Mouse (Mus musculus): ENCODE measurements around the gene Lrrc57. TPM values are rescaled to one million over a fixed set of nuclear protein-coding genes. Genes with fewer than 3 reads are reported as not detected.
"Not testable (repeated sequence)": the region's sequence is repeated elsewhere in the genome, so short reads cannot be mapped to it uniquely, and the experiment has no call there.

Gene Lrrc57
- polyA plus RNA-seq, 1 experiment: 8.0 TPM

GRCm38 (mm10) chr2:120571081-120571480 is 38.2 kb downstream of the Lrrc57 start:
- H3K4me3 ChIP-seq (ENCODE audit: insufficient read depth, poor library complexity, severe bottlenecking): no peak overlapping the region
- TF ChIP-seq FOSL1 (IDR thresholded peaks at IDR 0.05; ENCODE audit: insufficient read depth, low read length, poor library complexity, severe bottlenecking) (no peak), USF1 (IDR thresholded peaks at IDR 0.05; ENCODE audit: low read depth) (no peak), MYOD1 (IDR thresholded peaks at IDR 0.05; ENCODE audit: control insufficient read depth, insufficient read length, low read depth) (no peak), MYOG (IDR thresholded peaks at IDR 0.05; ENCODE audit: control insufficient read depth, extremely low read depth, insufficient read length) (no peak), CTCF (IDR thresholded peaks at IDR 0.05; ENCODE audit: control insufficient read depth, insufficient read depth, insufficient read length) (no peak), MAX (IDR thresholded peaks at IDR 0.05) (no peak), CEBPB (IDR thresholded peaks at IDR 0.05; ENCODE audit: low read depth) (no peak)

GRCm38 (mm10) chr2:120567798-120568320 is 41.5 kb downstream of the Lrrc57 start:
- Histone ChIP-seq H3K79me3 (ENCODE audit: low read depth) (peaks cover 42% of the 10 kb centered on the region), H3ac (ENCODE audit: control insufficient read depth, insufficient read length, low read depth) (peak overlapping the region; percentile 53)
- TF ChIP-seq MYOG (IDR thresholded peaks at IDR 0.05; ENCODE audit: control insufficient read depth, extremely low read depth, insufficient read length) (no peak), MYOD1 (IDR thresholded peaks at IDR 0.05; ENCODE audit: control insufficient read depth, insufficient read length, low read depth) (no peak), MAX (IDR thresholded peaks at IDR 0.05) (no peak), CEBPB (IDR thresholded peaks at IDR 0.05; ENCODE audit: low read depth) (no peak), CTCF (IDR thresholded peaks at IDR 0.05; ENCODE audit: control insufficient read depth, insufficient read depth, insufficient read length) (no peak), USF1 (IDR thresholded peaks at IDR 0.05; ENCODE audit: low read depth) (no peak), FOSL1 (IDR thresholded peaks at IDR 0.05; ENCODE audit: insufficient read depth, low read length, poor library complexity, severe bottlenecking) (no peak)

More at GRCm38 (mm10) chr2:120571081-120571480, 38.2 kb downstream of the Lrrc57 start:
- no peaks in the 10 kb centered on the region for H3K27me3 ChIP-seq (ENCODE audit: control insufficient read depth, insufficient read depth, insufficient read length)
- peaks cover 10% of the 10 kb centered on the region for H3K36me3 ChIP-seq (ENCODE audit: control insufficient read depth, insufficient read depth)
- peaks cover 85% of the 10 kb centered on the region for H3K79me2 ChIP-seq (ENCODE audit: control insufficient read depth, insufficient read depth)
- H3ac ChIP-seq (ENCODE audit: control insufficient read depth, insufficient read length, low read depth): no peak overlapping the region
- H3K79me3 ChIP-seq (ENCODE audit: low read depth): peaks cover 54% of the 10 kb centered on the region

GRCm38 (mm10) chr2:120566886-120567797 is 42.2 kb downstream of the Lrrc57 start, which contains the start of gene Snap23:
Gene Snap23 (plus strand): TSS chr2:120567671.
- Histone ChIP-seq H3K79me3 (ENCODE audit: low read depth) (peaks cover 45% of the 10 kb centered on the region), H3K4me3 (ENCODE audit: insufficient read depth, poor library complexity, severe bottlenecking) (peak within 1 kb of the TSS; percentile 51), H3K36me3 (ENCODE audit: control insufficient read depth, insufficient read depth) (peaks cover 10% of the 10 kb centered on the region), H3ac (ENCODE audit: control insufficient read depth, insufficient read length, low read depth) (peak within 1 kb of the TSS; percentile 53), H3K27me3 (ENCODE audit: control insufficient read depth, insufficient read depth, insufficient read length) (no peaks in the 10 kb centered on the region), H3K79me2 (ENCODE audit: control insufficient read depth, insufficient read depth) (peaks cover 62% of the 10 kb centered on the region)
- no peak for TF ChIP-seq MYOG (IDR thresholded peaks at IDR 0.05; ENCODE audit: control insufficient read depth, extremely low read depth, insufficient read length)
- TF ChIP-seq FOSL1 (IDR thresholded peaks at IDR 0.05; ENCODE audit: insufficient read depth, low read length, poor library complexity, severe bottlenecking): no peak
- no peak for TF ChIP-seq CEBPB (IDR thresholded peaks at IDR 0.05; ENCODE audit: low read depth)
- peak; percentile 19 for TF ChIP-seq MAX (IDR thresholded peaks at IDR 0.05)

More at GRCm38 (mm10) chr2:120567798-120568320, 41.5 kb downstream of the Lrrc57 start:
- Histone ChIP-seq H3K4me3 (ENCODE audit: insufficient read depth, poor library complexity, severe bottlenecking) (peak overlapping the region; percentile 51), H3K79me2 (ENCODE audit: control insufficient read depth, insufficient read depth) (peaks cover 62% of the 10 kb centered on the region), H3K27me3 (ENCODE audit: control insufficient read depth, insufficient read depth, insufficient read length) (no peaks in the 10 kb centered on the region), H3K36me3 (ENCODE audit: control insufficient read depth, insufficient read depth) (peaks cover 10% of the 10 kb centered on the region)

GRCm38 (mm10) chr2:120565363-120565762 is 44.0 kb downstream of the Lrrc57 start:
- H3K27me3 ChIP-seq (ENCODE audit: control insufficient read depth, insufficient read depth, insufficient read length): no peaks in the 10 kb centered on the region
- no peak for TF ChIP-seq MYOG (IDR thresholded peaks at IDR 0.05; ENCODE audit: control insufficient read depth, extremely low read depth, insufficient read length)
- peaks cover 62% of the 10 kb centered on the region for H3K79me2 ChIP-seq (ENCODE audit: control insufficient read depth, insufficient read depth)
- peaks cover 4% of the 10 kb centered on the region for H3K36me3 ChIP-seq (ENCODE audit: control insufficient read depth, insufficient read depth)
- no peak overlapping the region for H3ac ChIP-seq (ENCODE audit: control insufficient read depth, insufficient read length, low read depth)
- H3K4me3 ChIP-seq (ENCODE audit: insufficient read depth, poor library complexity, severe bottlenecking): no peak overlapping the region
- H3K79me3 ChIP-seq (ENCODE audit: low read depth): peaks cover 47% of the 10 kb centered on the region

GRCm38 (mm10) chr2:120564548-120565188 is 44.7 kb downstream of the Lrrc57 start:
- H3ac ChIP-seq (ENCODE audit: control insufficient read depth, insufficient read length, low read depth); H3K27me3 ChIP-seq (ENCODE audit: control insufficient read depth, insufficient read depth, insufficient read length); H3K4me3 ChIP-seq (ENCODE audit: insufficient read depth, poor library complexity, severe bottlenecking); H3K36me3 ChIP-seq (ENCODE audit: control insufficient read depth, insufficient read depth): not testable (repeated sequence)
- Histone ChIP-seq H3K79me2 (ENCODE audit: control insufficient read depth, insufficient read depth) (peaks cover 62% of the 10 kb centered on the region), H3K79me3 (ENCODE audit: low read depth) (peaks cover 51% of the 10 kb centered on the region)
